Mouse (Mus musculus) monocyte, adult 2 months (primary cell): Measurements from ENCODE around the gene Lypd4.
"Not testable (repeated sequence)": the region's sequence is repeated elsewhere in the genome, so short reads cannot be mapped to it uniquely, and the experiment has no call there.

Experiments used
- DNase-seq, 2 experiments: peaks; one replicate each; pipeline ENCODE4 v3.0.0; 2022; ENCODE audit warnings: low spot score in 2 of 2, low read depth in 1 of 2

The Lypd4 gene

GRCm38 (mm10) chr7:24850899-24851303 lies 18.8 kb downstream of the Lypd4 start:
- no peak for DNase-seq

GRCm38 (mm10) chr7:24850162-24850561 lies 19.6 kb downstream of the Lypd4 start:
- no peak for DNase-seq

- DNase-seq = not testable (repeated sequence)
Measured at GRCm38 (mm10) chr7:24846576-24846975, 23.2 kb downstream of the Lypd4 start.

- no peak for DNase-seq
Measured at GRCm38 (mm10) chr7:24845713-24846112, 24.0 kb downstream of the Lypd4 start.

DNA sequence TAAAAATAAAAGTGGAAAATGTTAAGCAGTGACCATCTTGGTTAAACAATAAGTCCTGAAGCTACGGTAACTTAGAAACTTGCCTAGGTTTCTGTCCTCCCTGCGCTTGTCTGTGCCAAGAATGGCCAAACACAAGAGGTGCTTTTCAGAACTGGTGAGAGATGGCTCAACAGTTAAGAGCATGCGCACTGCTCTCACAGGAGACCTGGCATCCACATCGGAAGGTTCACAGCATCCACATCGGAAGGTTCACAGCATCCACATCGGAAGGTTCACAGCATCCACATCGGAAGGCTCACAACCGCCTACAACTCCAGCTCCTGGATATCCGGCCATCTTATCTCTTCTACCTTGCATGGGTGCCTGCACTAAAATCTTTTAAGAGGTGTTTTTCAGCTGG lies 24.6 kb downstream of the Lypd4 start:
- no peak for DNase-seq

GRCm38 (mm10) chr7:24844144-24844543 lies 25.6 kb downstream of the Lypd4 start:
- DNase-seq = no peak

- DNase-seq = no peak
Measured at GRCm38 (mm10) chr7:24841009-24841408, 28.7 kb downstream of the Lypd4 start.

DNA sequence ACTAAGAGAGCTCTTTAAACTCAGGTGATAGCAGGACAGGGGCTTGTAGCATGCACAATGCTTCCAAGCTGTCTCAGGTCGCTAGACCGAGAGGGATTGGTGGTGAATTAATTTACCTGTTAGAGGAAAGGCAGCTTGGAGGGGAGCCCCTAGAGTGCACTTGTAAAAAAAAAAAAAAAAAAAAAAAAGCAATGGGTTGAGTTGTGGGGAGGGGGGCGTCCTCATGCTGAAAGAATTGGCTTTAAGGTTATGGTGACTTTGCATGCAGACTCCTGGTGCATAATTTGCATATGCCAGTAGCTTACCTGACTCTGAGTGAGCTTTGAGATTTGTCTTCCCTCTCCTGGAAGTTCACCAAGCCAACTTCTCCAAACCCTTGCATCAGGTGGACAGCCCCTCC lies 29.4 kb downstream of the Lypd4 start:
- no peak for DNase-seq

- DNase-seq = no peak
Measured at GRCm38 (mm10) chr7:24839410-24839808, 30.3 kb downstream of the Lypd4 start.

DNA sequence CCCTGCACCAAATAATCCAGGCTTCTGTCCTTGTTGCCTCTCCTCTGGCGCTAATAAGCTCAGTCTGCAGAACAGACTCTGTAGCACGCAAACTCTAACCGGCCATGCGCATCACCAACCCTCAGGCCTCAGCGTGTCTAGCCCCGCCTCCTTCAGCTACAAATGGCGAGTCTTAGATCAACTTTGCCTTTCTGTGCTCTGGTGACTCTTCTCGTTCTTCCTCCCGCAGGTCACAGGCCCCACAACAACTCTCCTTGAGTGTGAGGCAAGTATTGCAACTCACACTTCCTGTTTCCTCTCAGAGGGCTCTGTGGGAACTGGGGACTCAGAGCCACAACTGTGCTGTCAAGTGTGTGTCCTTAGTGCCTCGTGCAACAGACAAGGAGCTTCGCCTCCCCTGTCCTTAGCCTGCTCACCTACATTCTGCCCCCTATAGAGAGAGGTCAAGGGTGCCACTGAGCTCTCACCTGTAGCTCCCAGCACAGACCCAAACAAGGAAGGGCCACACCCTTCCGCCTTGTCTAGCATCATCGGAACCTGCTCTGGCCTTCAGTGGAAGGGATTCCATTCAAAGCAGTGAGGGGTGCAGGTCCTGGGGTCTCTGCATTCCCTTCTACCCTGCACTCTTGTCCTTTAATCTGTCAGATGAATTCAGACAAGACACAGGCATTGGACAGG lies 30.9 kb downstream of the Lypd4 start:
- DNase-seq = not testable (repeated sequence)

GRCm38 (mm10) chr7:24827181-24827580 lies 42.6 kb downstream of the Lypd4 start:
- DNase-seq = no peak

DNA sequence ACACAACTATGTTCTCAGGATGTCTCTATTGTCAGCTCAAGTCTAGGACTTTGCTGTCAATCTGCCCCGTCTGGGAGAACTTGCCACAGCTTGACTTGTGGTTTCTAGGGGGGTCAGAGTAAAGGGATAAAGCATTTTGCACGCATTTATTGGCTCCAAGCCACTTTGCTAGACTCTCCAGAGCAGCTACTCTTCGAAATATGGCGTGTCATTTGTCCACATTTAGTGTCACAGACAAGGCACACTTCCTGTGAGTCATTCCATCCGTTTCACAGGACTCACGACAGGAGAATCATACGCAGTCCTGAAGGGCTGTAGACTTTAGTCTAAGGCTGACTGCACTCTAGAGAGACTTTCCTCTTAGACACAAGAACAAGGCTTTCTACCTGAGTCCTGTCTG lies 45.3 kb downstream of the Lypd4 start:
- no peak for DNase-seq

- DNase-seq = peak in 1 of 2 experiments; percentile 67
Measured at GRCm38 (mm10) chr7:24817502-24817901, 52.2 kb downstream of the Lypd4 start.
